Mouse (Mus musculus) large intestine, adult 2 months (tissue): Measurements from ENCODE around the gene Smim9. TPM values are rescaled to one million over a fixed set of nuclear protein-coding genes. Genes with fewer than 3 reads are reported as not detected.

Source experiments
- polyA plus RNA-seq: library from polyadenylated mRNA; depleted of rRNA; stranded (reverse); fragments of >200 nt; gene quantifications from 2 replicates; pipeline ENCODE4 v1.2.3, GENCODE M21; 2012; rRNA removed

Smim9 gene
- polyA plus RNA-seq, 1 experiment = not detected

Other genes with a start within 250 kb of the Smim9 start
- gene Gab3, start 78.3 kb downstream of the Smim9 start, polyA plus RNA-seq = 0.38 and 0.58 TPM in 2 replicates
- gene Dkc1, start 67.9 kb downstream of the Smim9 start, polyA plus RNA-seq = 9.4 and 12.1 TPM in 2 replicates
- gene Mpp1, start 32.8 kb downstream of the Smim9 start, polyA plus RNA-seq = 103 and 272 TPM in 2 replicates
- gene Fundc2, start 218.6 kb upstream of the Smim9 start, polyA plus RNA-seq = 4.1 and 5.5 TPM in 2 replicates
- gene F8, start 218.8 kb upstream of the Smim9 start, polyA plus RNA-seq = 0.04 and 0.21 TPM in 2 replicates